Mouse (Mus musculus) gastrocnemius, adult 18-20 months (tissue): ENCODE data around the gene Rnf185. TPM values are rescaled to one million over a fixed set of nuclear protein-coding genes. Genes with fewer than 3 reads are reported as not detected.
A peak's percentile ranks its signal among the peaks of the same experiment; 100 is the strongest.

Experiments
- DNase-seq: peaks from one replicate; pipeline ENCODE4 v3.0.0; 2021; ENCODE audit warnings: low spot score
- long read RNA-seq, 2 experiments: library from polyadenylated mRNA; stranded (forward); transcript quantifications; one replicate each; pipeline ENCODE4 v2.0.0; 2021
- total RNA-seq, 2 experiments: library from RNA; stranded (reverse); gene quantifications; 2 replicates each; pipeline ENCODE4 v1.2.3; 2021

The Rnf185 gene
- 10 to 100 TPM; 14.4 to 19.0 TPM for total RNA-seq
- long read RNA-seq, experiment 1, transcript Rnf185-202 (7 exons, 2,787 nt), result major isoform, 28 of 31 reads
- long read RNA-seq, experiment 1, partial matches to known transcripts, result 1 of 31 reads
- long read RNA-seq, experiment 1, other reads (novel, unspliced or antisense), result 2 of 31 reads
- long read RNA-seq, experiment 2, transcript Rnf185-202 (7 exons, 2,787 nt), result major isoform, 22 of 29 reads
- long read RNA-seq, experiment 2, partial matches to known transcripts, result 2 of 29 reads
- long read RNA-seq, experiment 2, other reads (novel, unspliced or antisense), result 4 of 29 reads

DNA sequence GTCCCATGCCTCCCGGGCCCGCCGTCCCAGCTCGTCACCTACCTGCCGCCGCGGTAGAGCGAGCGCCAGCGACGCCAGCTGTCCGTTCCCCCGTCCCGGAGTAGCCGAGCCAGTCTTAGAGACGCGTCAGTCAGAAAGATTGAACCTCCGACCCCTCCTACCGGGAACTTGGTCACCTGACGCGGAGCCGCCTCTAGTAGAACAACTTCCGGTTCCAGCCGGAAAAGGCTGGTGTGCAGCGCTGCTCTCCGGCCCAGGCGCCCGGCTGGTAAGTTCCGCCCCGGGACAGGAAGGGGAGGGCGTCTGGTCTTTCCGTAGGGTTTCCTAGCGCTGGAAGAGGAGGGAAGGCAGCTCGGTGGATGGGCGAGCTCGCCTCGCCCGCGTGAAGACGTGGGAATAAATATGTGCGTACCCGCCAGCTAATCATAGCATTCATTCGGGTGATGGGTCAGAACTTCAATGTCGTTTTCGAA lies at the start of gene Rnf185:
TSS of gene Rnf185 (minus strand) at position 197 of the 473 bp plus-strand sequence.
- peak; percentile 96 for DNase-seq

DNA sequence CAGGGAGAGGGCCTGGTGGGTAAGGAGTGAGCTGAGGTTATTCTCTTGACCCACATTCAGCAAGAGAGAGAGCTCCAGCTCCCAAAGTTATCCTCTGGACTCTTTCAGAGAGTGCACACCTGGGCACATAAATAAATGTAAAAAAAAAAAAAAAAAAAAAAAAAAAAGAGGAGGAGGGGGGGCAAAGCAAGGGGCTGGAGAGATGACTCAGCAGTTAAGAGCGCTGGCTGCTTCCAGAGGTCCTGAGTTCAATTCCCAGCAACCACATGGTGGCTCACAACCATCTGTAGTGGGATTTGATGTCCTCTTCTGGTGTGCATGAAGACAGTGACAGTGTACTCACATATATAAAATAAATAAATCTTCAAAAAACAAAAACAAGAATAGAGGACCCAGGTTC lies 45.1 kb upstream of the Rnf185 start:
- DNase-seq, result no peak

DNA sequence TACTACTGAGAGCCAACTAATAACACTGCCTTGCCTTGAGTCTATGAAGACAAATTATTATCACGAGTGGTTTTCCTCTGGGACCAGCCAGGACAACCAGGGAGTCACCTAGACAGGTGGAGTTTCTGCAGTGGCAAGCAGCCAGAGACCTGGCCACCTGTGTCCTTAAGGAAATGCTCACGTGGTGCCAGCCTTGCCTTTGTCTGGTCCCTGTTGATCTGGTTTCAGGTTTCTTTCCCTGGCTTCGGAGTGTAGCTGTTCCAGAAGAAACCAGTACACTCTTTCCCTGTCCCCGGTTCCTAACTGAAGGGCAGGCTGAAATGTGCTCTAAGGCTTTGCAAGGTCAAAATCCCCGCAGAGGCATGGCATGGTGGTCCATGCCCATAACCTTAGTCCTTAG lies 44.6 kb upstream of the Rnf185 start:
- DNase-seq, result no peak

DNA sequence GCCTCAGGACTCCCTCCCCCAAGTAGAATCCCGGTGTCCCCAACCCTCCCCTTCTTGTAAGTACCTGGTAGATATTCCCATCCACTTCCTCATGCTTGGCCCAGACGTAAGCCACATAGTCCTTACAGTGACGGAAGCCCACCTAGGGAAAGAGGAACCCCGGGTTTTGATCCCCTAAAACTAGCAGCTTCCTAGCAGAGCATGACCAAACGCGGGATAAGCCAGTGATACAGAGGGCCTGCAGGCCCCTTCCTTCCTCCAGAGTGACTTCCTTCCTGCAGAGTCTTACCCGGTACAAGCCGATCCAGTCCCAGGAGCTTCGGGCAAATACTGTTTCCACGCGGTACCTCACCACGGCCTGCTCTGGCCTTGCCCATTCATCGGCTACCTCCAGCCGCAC lies 43.3 kb upstream of the Rnf185 start:
- no peak for DNase-seq

DNA sequence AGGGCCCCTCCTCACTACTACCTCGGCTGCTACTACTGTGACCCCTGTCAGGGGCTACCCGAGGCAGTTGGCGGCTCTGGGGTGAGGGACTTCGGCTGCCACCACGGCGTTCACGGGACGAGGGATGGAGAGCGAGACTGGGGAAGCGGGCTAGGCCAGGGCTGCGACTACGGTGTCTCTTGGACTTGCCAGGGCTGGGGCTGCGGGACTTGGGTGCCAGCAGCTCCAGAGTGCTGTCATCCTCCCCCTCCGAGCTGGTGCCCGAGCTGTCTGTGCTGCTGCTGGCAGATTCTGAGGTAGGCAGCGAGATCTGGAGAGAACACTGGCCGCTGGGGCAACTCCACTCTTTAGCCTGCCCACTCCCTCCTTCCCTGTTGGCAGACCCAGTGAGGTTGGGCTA lies 42.7 kb upstream of the Rnf185 start:
- no peak for DNase-seq

DNA sequence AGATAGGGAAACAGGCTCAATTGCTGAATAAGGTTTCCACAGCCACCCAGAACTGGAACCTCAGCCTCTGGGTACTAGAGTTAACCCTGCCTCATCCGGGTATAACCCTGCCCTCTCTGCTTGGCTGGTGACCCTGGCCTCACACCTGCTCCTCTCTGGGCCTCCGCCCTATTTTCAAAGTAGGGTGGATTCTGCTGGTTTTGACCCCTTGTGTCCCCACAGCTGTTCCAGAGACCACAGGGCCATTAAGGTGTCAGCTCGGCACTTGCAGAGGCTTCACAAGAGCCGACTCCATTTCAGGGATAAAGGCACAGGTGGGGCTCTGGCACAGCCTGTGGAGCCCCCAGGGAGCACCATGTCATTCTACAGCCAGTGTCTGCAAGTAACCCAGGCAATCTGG lies 40.6 kb upstream of the Rnf185 start:
- DNase-seq, result no peak

DNA sequence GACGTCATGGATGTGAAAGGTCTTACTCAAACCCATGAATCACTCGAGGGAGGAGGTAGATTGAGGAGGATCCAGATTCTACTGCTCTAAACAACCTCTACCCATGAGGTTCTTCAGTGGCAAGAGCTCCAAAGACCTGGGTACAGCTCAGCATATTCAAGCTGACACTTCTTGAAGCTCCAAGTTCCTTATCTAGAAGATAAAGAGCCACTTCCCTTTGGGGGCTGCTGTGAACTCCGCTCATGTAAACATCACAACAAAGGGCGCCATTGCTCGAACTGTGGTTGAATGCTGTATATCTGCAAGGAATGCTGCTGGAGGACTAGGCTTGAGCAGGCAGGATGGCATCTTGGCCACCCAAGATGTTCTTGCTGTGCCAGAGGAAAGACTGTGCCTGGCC lies 36.9 kb upstream of the Rnf185 start:
- DNase-seq, result no peak

DNA sequence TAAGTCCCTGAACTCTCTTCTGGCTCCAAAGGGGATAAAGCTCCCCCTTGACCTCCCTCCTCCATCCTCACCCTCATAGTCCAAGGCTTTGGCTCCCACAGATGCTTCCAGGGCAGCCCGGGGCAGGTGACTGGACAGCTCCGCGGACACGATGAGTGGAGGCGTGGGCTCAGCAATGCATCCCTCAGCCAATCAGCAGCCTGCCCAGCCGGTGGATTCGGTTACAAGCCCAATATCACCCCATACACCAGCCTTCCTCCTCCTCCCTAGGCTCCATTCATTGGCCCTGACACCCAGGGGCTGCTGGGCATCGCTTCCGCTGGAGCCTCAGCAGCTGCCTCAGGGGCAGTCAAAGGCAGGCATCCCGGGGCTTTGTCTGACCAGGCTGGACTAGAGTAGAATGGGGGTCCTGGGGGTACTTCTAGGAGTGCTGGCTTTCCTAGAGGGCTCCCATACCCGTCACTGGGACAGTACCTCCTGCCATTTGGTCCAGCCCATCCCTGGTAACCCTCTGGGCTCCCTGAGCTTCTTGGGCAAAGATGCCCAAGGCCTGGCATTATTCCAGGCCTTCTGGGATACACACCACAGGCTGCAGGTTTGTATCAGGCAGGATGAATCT lies 35.9 kb upstream of the Rnf185 start, which contains the start of gene Pla2g3:
TSS of gene Pla2g3 (plus strand) at position 333 of the 619 bp plus-strand sequence.
- DNase-seq, result no peak

DNA sequence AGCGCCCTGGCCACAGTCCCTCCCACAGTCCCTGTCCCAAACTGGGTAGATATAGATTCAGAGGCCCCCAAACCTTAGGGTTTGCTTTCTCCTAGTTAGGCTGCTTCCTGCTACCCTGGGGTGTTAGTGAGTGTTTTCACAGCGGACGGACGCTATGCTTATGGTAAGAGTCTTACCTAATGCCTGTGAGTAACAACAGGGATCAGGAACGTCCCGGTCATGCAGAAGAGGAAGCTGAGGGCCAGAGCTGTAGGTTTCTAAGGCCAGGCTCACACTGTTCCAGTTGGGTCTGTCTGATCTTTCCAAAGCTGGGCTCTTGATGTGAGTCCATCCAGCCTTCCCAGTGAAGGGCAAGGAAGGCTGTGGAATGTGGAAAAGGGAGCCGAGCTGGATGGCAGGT lies 34.2 kb upstream of the Rnf185 start:
- no peak for DNase-seq

DNA sequence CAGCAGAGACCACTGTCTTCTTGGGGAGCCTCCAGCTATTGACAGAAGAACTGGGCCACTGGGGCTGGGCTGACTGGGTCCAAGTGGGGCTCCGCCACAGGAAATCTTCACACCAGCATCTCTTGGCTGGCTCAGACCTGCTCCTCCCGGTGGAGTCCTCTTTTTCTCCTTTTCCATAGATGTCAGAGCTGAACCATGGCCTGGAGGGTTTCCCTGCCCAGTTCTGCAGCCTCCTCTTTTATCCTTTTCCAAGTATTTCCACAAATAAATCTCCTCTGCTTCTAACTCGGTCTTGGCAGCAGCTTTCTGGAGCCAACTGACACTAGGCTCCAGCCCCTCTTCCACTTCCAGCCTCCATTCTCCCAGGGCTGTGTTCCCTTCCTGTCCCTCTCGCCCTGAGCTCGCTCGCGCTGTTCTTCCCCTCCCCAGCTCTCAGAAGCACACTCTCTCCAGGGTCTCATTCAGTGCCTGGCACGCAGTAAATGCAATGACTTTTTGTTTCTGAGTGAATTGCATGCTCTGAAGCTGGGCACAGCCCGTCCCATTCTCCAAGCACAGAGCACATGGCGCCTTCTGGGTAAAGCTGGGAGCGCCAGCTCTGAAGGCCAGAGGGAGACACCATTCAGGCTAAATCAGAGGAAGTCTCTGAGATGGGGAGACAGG lies 31.9 kb upstream of the Rnf185 start:
- no peak for DNase-seq

DNA sequence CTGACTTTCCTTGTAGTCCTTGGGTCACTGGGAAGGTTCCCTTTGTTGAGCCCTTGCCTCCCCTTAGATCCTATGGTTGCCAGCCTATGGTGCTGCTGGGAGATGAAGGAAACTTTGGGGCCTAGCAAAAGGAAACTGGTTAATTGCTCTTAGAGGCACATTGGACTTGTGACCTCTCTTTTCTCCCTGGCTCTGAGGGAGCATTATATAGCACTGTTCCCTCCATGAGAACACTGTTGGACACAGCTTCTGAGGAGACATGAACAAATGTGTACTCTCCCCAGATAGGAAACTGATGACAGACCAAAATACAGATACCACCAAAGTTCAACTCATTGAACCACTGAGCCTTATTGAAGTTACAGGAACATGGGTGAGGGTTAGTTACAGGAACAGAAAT lies 23.3 kb upstream of the Rnf185 start:
- DNase-seq, result no peak

DNA sequence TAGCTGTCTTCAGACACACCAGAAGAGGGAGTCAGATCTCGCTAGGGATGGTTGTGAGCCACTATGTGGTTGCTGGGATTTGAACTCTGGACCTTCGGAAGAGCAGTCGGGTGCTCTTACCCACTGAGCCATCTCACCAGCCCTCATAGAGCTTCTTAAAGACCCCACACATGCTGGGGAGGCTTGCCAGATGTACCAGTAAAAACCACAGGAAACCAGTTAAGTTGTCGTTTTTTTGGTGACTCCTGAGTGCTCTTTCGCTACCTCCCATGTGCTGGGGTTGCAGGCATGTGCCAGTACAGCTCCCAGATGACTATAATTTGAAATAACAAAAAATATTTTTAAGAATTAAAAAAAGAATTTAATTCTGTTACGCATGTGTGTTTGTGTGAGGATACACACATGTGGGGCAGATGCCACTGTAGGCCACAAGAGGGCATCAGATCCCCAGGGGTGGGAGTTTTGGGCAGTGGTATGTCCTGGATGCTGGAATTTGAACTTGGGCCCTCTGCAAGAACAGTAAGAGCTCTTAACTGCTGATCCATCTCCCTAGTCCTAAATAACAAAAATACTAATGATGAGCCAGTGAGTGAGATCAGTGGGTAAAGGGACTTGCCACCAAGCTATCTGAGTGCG lies 22.4 kb upstream of the Rnf185 start:
- DNase-seq, result peak; percentile 32

DNA sequence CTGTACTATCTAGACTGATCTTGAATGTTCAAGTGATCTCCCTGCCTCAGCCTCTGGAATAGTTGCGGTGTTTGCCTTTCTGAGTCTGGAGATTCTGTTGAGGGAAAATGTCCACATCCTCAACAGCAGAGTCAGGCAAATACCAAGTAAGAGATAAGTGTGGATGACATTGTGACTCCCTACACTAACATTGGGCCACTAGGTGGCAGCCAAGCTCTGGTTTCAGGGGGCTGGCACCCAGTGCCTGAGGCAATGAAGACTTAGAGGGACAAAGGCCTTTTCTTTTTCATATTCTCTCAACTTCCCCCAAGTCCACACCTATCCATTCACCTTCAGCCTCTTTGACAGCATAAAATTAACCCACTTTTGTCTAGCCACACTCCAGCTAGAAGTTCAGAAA lies 20.3 kb upstream of the Rnf185 start:
- DNase-seq, result peak; percentile 86

DNA sequence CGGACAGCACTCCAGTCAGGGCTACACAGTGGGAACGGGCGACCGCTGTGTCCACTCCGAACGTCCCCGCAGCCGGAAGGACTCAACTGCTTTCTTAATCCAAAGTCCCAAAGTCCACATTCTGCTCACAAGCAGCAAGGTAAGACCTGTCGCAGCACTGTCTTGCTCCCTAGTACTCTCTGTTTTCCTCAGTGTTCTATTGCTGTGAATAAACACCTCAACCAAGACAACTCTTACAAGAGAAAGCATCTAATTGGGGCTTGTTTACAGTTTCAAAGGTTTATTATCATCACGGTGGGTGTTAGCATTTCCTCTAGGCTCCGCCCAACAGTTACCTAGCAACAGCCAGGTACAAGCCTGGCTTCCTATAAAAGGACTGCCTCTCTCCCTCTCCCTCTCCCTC lies 19.3 kb upstream of the Rnf185 start:
- no peak for DNase-seq

DNA sequence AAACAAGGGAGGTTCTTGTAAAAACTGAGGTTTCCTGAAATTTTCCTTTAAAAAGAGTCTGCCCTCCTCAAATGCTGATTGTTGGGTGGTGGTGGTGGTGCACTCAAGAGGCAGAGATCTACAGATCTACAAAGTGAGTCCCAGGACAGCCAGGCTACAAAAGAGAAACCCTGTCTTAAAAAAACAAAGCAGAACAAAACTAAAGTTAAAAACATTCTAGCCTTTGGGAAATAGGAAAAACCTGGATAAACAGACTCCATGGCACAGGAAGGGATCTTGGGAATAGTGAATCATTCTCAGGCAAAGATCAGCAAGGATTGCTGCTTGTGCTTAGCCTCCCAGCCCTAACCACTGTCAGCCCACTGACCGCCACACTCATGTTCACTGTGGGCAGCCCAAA lies 10.7 kb upstream of the Rnf185 start:
- no peak for DNase-seq

DNA sequence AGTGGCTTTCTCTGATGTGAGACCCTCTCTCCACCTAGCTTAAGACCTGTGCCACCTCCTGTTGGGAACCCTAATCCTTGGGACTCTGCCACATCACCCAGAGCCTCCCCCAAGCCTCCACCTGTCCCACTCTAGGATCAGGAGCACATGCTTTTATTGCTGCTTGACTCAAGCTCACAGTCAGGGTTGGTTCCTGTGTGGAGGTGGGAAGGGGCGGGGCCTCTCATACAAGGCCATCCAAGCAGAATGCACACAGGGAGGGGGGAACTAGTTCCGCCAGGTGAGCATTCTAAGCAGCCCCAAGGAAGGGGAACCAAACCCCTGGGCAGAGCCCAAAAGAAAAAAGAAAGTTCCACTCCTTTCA lies 6.9 kb upstream of the Rnf185 start:
- DNase-seq, result no peak

DNA sequence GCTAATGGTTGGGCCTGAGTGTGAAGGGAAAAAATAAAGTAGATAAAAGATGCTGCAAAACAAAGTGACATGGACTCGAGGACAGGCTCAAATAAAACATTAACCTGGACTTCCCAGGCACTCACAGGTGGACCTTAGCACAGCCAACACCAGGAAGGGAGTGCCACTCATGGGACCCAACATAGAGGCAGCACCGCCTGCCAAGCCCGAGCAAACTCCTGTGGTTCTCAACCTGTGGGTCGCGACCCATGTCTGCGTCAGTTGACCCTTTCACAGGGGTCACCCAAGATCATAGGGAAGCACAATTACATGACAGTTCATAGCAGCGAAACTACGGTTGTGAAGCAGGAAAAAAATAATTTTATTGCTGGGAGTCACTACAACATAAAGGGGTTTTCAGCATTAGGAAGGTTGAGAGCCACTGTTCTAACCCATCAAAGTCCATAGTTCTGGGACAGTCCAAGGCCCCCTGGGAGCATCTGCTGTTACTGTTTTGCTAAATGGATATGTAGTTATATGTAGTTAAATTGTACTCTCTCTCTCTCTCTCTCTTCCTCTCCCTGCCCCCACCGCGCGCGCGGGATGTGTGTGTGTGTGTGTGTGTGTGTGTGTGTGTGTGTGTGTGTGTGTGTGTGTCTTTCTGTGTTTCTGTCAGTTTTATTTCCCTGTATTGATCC lies 6.4 kb upstream of the Rnf185 start:
- DNase-seq, result no peak

DNA sequence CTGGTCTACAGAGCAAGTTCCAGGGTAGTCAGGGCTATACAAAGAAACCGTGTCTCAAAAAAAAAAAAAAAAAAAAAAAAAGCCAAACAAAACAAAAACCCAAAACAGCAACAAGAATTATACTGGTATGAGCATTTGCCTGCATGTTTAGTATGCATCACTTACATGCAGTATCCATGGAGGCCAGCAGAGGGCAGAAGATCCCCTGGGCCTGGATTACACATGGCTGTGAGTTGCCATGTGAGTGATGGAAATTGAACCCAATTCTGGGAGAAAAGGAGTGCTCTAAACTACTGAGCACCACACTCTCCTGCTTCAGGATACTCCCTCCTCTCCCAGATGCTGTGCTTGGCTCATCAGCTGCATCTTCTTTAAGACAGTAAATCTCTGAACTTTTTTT lies 4.2 kb upstream of the Rnf185 start:
- peak; percentile 57 for DNase-seq

DNA sequence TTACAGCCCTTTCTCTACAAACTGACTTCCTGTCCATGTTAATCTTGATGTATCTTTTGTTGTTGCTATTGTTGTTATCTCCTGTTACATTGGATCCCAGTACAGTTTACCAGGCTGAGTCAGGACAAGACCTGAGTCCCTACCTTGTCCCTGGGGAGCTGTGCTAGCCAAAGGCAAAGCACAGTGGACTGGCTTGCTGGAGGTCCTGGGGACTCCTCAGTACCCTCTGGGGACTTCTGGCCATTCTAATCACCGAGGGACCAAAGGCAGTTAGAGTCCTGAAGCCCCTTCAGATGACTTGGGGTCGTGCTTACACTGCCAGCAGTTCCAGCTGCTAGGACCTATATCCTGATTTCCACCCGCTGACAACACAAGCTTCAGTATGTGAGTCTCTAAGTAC lies 2.3 kb upstream of the Rnf185 start:
- DNase-seq, result no peak

DNA sequence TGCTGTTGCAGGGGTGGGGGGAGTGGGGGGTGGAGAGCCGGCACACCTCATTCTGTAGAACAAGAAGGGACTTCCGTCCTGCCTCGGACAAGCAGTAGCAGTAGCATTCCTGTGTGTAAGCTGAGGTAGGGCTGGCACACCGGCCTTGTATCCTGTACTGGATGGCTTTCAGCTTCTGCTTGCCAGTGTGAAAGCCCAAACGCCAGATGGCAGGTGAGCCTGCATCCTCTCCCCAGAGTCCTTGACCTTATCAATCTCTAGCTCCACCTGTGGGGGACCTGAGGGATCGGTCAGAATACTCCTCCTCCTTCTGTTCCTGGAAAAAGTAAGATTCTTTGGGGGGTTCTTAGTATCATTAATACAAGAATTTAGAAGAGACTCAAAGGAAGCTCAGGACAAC lies 1.3 kb upstream of the Rnf185 start:
- peak; percentile 20 for DNase-seq

DNA sequence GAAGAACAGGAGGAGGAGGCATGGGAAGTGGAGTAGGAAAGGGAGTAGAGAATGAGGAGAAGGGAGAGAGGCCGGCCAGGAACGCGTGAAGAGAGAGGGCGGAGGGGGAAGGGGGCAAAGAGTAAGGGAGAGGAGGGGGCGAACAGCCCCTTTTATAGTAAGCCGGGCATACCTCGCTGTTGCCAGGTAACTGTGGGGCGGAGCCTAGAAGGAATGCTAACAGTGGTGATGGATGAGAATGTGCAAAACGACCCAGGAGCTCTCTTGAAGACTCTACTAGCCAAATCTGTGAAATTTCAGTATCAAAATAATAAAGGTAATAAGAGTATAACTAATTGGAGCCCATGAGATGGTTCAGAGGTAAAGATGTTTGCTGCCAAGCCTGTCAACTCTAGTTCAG lies 606 bp upstream of the Rnf185 start:
- no peak for DNase-seq

DNA sequence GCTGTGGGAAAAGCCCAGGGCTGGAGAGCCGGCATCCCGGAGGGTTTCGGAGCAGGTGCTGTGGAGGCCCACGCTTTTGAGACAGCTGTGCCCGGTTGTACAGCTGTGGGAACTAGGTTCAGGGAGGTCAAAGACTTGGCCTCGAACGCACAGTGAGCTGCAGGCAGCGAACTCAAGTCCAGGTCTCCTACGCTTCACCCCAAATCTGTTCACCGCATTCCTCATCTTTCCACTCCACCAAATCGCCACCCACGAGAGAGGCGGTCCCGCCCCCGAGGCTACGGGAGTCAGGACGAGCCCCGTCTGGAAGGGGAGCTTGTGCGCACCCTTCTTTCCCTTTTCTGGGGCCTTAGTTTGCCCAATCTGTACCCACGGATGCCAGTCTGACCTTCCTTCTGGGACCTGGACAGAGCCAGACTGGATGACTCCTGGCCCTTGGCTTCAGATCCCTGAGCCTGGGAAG lies 431 bp downstream of the Rnf185 start:
- no peak for DNase-seq
